8 mouse cellular contexts compared by ENCODE assay signal in genomic region chr4:124714545-124715481, GRCm38 (mm10). TPM values are rescaled to one million over a fixed set of nuclear protein-coding genes. Genes with fewer than 3 reads are reported as not detected.
DNase-seq lines count a peak whose midpoint lies in the region; ATAC-seq and TF ChIP-seq lines count a peak whose summit lies in the region.

Sf3a3 (plus strand) TSS chr4:124714776.

- peak within 1 kb of the TSS; percentile 88 for H3K9ac ChIP-seq in forebrain, embryonic 12.5 days
- H3K9ac ChIP-seq in heart, postnatal 0 days (replicated peaks; ENCODE audit: low read depth, low read length) = peak within 1 kb of the TSS; percentile 80
- H3K9ac ChIP-seq in liver, postnatal 0 days (replicated peaks) = peak within 1 kb of the TSS; percentile 87
- peak within 1 kb of the TSS; percentile 65 for H3K9ac ChIP-seq in neural tube, embryonic 14.5 days (replicated peaks; ENCODE audit: low read depth, low read length)

- peak; percentile 30 for TF ChIP-seq CTCF in E14TG2a.4 (conservative IDR thresholded peaks at IDR 0.05; ENCODE audit: low read length)
- peak; percentile 86 for TF ChIP-seq CTCF in heart, postnatal 0 days (IDR thresholded peaks at IDR 0.05; ENCODE audit: low read depth)
- TF ChIP-seq CTCF in liver, postnatal 0 days (IDR thresholded peaks at IDR 0.05; ENCODE audit: low read depth) = peak; percentile 94

- under 1% methylated on average over 57 of the region's 57 CpGs for WGBS in forebrain, embryonic 12.5 days
- WGBS in heart, postnatal 0 days = under 1% methylated on average over 57 of the region's 57 CpGs
- WGBS in large intestine, adult 2 months = under 1% methylated on average over 57 of the region's 57 CpGs
- WGBS in liver, postnatal 0 days (ENCODE audit: insufficient replicate concordance) = under 1% methylated on average over 56 of the region's 57 CpGs
- WGBS in neural tube, embryonic 14.5 days = 0% methylated on average over 57 of the region's 57 CpGs

- H3K36me3 ChIP-seq in E14TG2a.4 (ENCODE audit: insufficient read depth, low read length) = peaks cover 44% of the 10 kb centered on the region
- peaks cover 37% of the 10 kb centered on the region for H3K36me3 ChIP-seq in forebrain, embryonic 12.5 days (replicated peaks)
- peaks cover 40% of the 10 kb centered on the region for H3K36me3 ChIP-seq in heart, postnatal 0 days (replicated peaks; ENCODE audit: control insufficient read depth, insufficient read depth, low read length)
- peaks cover 33% of the 10 kb centered on the region for H3K36me3 ChIP-seq in liver, postnatal 0 days (replicated peaks; ENCODE audit: insufficient read depth, low read length)
- peaks cover 23% of the 10 kb centered on the region for H3K36me3 ChIP-seq in neural tube, embryonic 14.5 days (ENCODE audit: control insufficient read depth, insufficient read depth, low read length)

- H3K27ac ChIP-seq in forebrain, embryonic 12.5 days = peak within 1 kb of the TSS; percentile 76
- H3K27ac ChIP-seq in heart, postnatal 0 days (ENCODE audit: low read depth) = peak within 1 kb of the TSS; percentile 68
- peak within 1 kb of the TSS; percentile 61 for H3K27ac ChIP-seq in liver, postnatal 0 days (ENCODE audit: low read depth)
- H3K27ac ChIP-seq in neural tube, embryonic 14.5 days (ENCODE audit: low read depth, low read length) = no peak within 1 kb of the TSS; the same call in 1 of the 2 replicates

- peak within 1 kb of the TSS; percentile 99 for H3K4me3 ChIP-seq in E14TG2a.4 (replicated peaks; ENCODE audit: low read length)
- peak within 1 kb of the TSS; percentile 89 for H3K4me3 ChIP-seq in forebrain, embryonic 12.5 days (replicated peaks)
- H3K4me3 ChIP-seq in heart, postnatal 0 days (ENCODE audit: low read depth, low read length) = peak within 1 kb of the TSS; percentile 68
- peak within 1 kb of the TSS; percentile 87 for H3K4me3 ChIP-seq in liver, postnatal 0 days (ENCODE audit: low read depth, low read length)
- H3K4me3 ChIP-seq in neural tube, embryonic 14.5 days (ENCODE audit: low read depth, low read length) = peak within 1 kb of the TSS; percentile 70

- no peaks in the 10 kb centered on the region for H3K9me3 ChIP-seq in E14TG2a.4 (ENCODE audit: low read length)
- no peaks in the 10 kb centered on the region for H3K9me3 ChIP-seq in forebrain, embryonic 12.5 days
- no peaks in the 10 kb centered on the region for H3K9me3 ChIP-seq in heart, postnatal 0 days (replicated peaks; ENCODE audit: control insufficient read depth, low read length)
- no peaks in the 10 kb centered on the region for H3K9me3 ChIP-seq in liver, postnatal 0 days (ENCODE audit: low read length)
- H3K9me3 ChIP-seq in neural tube, embryonic 14.5 days (ENCODE audit: control insufficient read depth, low read length) = no peaks in the 10 kb centered on the region

- no peak for TF ChIP-seq EP300 in heart, postnatal 0 days (IDR thresholded peaks at IDR 0.05; ENCODE audit: low read depth)
- 0 out of 2 replicates have a peak, but pooled peaks have one; percentile 37 for TF ChIP-seq EP300 in liver, postnatal 0 days (IDR thresholded peaks at IDR 0.05; ENCODE audit: low read depth)

- ATAC-seq in forebrain, embryonic 12.5 days (ENCODE audit: low FRiP score) = peak; percentile 95
- peak; percentile 94 for ATAC-seq in heart, postnatal 0 days (ENCODE audit: insufficient read depth, low read depth)
- peak; percentile 90 for ATAC-seq in liver, postnatal 0 days
- ATAC-seq in neural tube, embryonic 14.5 days (ENCODE audit: low read depth) = peak; percentile 94

- peak; percentile 92 for DNase-seq in c-Kit-positive CD71-positive TER-119-positive erythroid progenitor cells, embryonic 14.5 days (ENCODE audit: low spot score)
- peak; percentile 95 for DNase-seq in heart, postnatal 0 days (ENCODE audit: low spot score)
- DNase-seq in large intestine, adult 2 months (ENCODE audit: low read depth, low spot score) = no peak
- DNase-seq in liver, postnatal 0 days = peak; percentile 95
- DNase-seq in testis, postnatal 10 days (ENCODE audit: low spot score) = peak; percentile 92

- peak within 1 kb of the TSS; percentile 97 for H3K4me2 ChIP-seq in forebrain, embryonic 12.5 days
- H3K4me2 ChIP-seq in heart, postnatal 0 days (ENCODE audit: low read depth, low read length) = peak within 1 kb of the TSS; percentile 74
- H3K4me2 ChIP-seq in liver, postnatal 0 days (ENCODE audit: low read depth, low read length) = peak within 1 kb of the TSS; percentile 77
- peak within 1 kb of the TSS; percentile 92 for H3K4me2 ChIP-seq in neural tube, embryonic 14.5 days (ENCODE audit: low read depth, low read length)

- peaks cover 41% of the 10 kb centered on the region for H3K4me1 ChIP-seq in E14TG2a.4 (replicated peaks; ENCODE audit: low read depth, low read length)
- H3K4me1 ChIP-seq in forebrain, embryonic 12.5 days = peaks cover 25% of the 10 kb centered on the region
- peaks cover 19% of the 10 kb centered on the region for H3K4me1 ChIP-seq in heart, postnatal 0 days (ENCODE audit: control insufficient read depth, insufficient read depth)
- peaks cover 16% of the 10 kb centered on the region for H3K4me1 ChIP-seq in liver, postnatal 0 days (ENCODE audit: insufficient read depth)
- peaks cover 16% of the 10 kb centered on the region; the same call in 1 of the 2 replicates for H3K4me1 ChIP-seq in neural tube, embryonic 14.5 days (ENCODE audit: control insufficient read depth, insufficient read depth, low read length)

- H3K27me3 ChIP-seq in E14TG2a.4 (ENCODE audit: insufficient read depth, low read length) = no peaks in the 10 kb centered on the region
- peaks cover 6% of the 10 kb centered on the region for H3K27me3 ChIP-seq in forebrain, embryonic 12.5 days
- no peaks in the 10 kb centered on the region for H3K27me3 ChIP-seq in heart, postnatal 0 days (ENCODE audit: control insufficient read depth, insufficient read depth, low read length)
- H3K27me3 ChIP-seq in liver, postnatal 0 days (ENCODE audit: insufficient read depth, low read length) = no peaks in the 10 kb centered on the region
- peaks cover 4% of the 10 kb centered on the region for H3K27me3 ChIP-seq in neural tube, embryonic 14.5 days (ENCODE audit: control insufficient read depth, insufficient read depth, low read length)

RNA-seq across cellular contexts. Expression of gene Sf3a3, which starts in this region (rescaled TPM):
- 203 and 204 TPM in 2 replicates for polyA plus RNA-seq in forebrain, embryonic 12.5 days (2016; fragmentation: Nextera tagmentation; extraction: Ambion mirVana)
- total RNA-seq in heart, postnatal 0 days (2014; rRNA removed; ENCODE audit: low replicate concordance) = 15.4 and 23.6 TPM in 2 replicates
- 47.5 and 50.6 TPM in 2 replicates for polyA plus RNA-seq in heart, postnatal 0 days (2015; fragmentation: Nextera tagmentation; extraction: Ambion mirVana)
- polyA plus RNA-seq in large intestine, adult 2 months (2012; rRNA removed) = 14.6 and 14.8 TPM in 2 replicates
- 37.1 and 37.2 TPM in 2 replicates for polyA plus RNA-seq in liver, postnatal 0 days (2015; fragmentation: Nextera tagmentation; extraction: Ambion mirVana)
- 89.9 and 93.2 TPM in 2 replicates for polyA plus RNA-seq in neural tube, embryonic 14.5 days (2014; fragmentation: Nextera tagmentation; extraction: Ambion mirVana)

Comparison
In these comparisons a context has a peak if more than half of its experiments do, and no peak if none do; other contexts are left out.
1. CTCF ChIP-seq: peak in every context shown above with its lines; median percentile 94 in liver, postnatal 0 days; 86 in heart, postnatal 0 days; 30 in E14TG2a.4.